Mouse (Mus musculus) frontal cortex, postnatal 36 days (tissue): ENCODE measurements around the gene Scn10a.
A peak's percentile ranks its signal among the peaks of the same experiment; 100 is the strongest.

ENCODE experiments used
- DNase-seq, 2 experiments: peaks; one replicate each; pipeline ENCODE4 v3.0.0; 2022; ENCODE audit warnings: low spot score in 2 of 2

The Scn10a gene

GRCm38 (mm10) chr9:119575732-119576131 lies 143.4 kb downstream of the Scn10a start:
- no peak for DNase-seq

- DNase-seq = no peak
Observed at GRCm38 (mm10) chr9:119574366-119574765, 144.8 kb downstream of the Scn10a start.

GRCm38 (mm10) chr9:119573009-119573408 lies 146.1 kb downstream of the Scn10a start:
- DNase-seq = no peak

- no peak for DNase-seq
Observed at GRCm38 (mm10) chr9:119571411-119571888, 147.7 kb downstream of the Scn10a start.

GRCm38 (mm10) chr9:119570652-119571051 lies 148.5 kb downstream of the Scn10a start:
- DNase-seq = no peak

- no peak for DNase-seq
Observed at GRCm38 (mm10) chr9:119568732-119569131, 150.4 kb downstream of the Scn10a start.

GRCm38 (mm10) chr9:119567800-119568199 lies 151.3 kb downstream of the Scn10a start:
- DNase-seq = peak in 1 of 2 experiments; percentile 21

- no peak for DNase-seq
Observed at GRCm38 (mm10) chr9:119566214-119566613, 152.9 kb downstream of the Scn10a start.

GRCm38 (mm10) chr9:119564803-119565202 lies 154.3 kb downstream of the Scn10a start:
- peak in 1 of 2 experiments; percentile 41 for DNase-seq

- DNase-seq = no peak
Observed at GRCm38 (mm10) chr9:119563617-119564016, 155.5 kb downstream of the Scn10a start.

- DNase-seq = no peak
Observed at GRCm38 (mm10) chr9:119562256-119562655, 156.9 kb downstream of the Scn10a start.

- no peak for DNase-seq
Observed at GRCm38 (mm10) chr9:119561746-119562145, 157.4 kb downstream of the Scn10a start.

- peak in 1 of 2 experiments; percentile 53 for DNase-seq
Observed at GRCm38 (mm10) chr9:119559537-119560276, 159.4 kb downstream of the Scn10a start.
